Mouse (Mus musculus) myocyte (in vitro differentiated cells): ENCODE measurements around the gene Gm5346.
"Not testable (repeated sequence)": the region's sequence is repeated elsewhere in the genome, so short reads cannot be mapped to it uniquely, and the experiment has no call there.

ENCODE experiments used
- CEBPB ChIP-seq: IDR thresholded peaks from 2 replicates; pipeline ENCODE4 v1.6.1; 2011; ENCODE audit warnings: mild to moderate bottlenecking, moderate library complexity; ENCODE audit not compliant: poor library complexity, insufficient read depth, severe bottlenecking
- E2F4 ChIP-seq: IDR thresholded peaks from one replicate; pipeline ENCODE4 v1.6.1; 2011; ENCODE audit warnings: mild to moderate bottlenecking, control low read depth, moderate library complexity; ENCODE audit not compliant: insufficient read depth
- MAX ChIP-seq: IDR thresholded peaks from one replicate; pipeline ENCODE4 v1.6.1; 2011; ENCODE audit warnings: low read depth, mild to moderate bottlenecking, control low read depth
- MYOD1 ChIP-seq, 3 experiments: IDR thresholded peaks; one replicate each; pipeline ENCODE4 v1.6.1; 2011; ENCODE audit warnings: control low read depth in 2 of 3, low read depth in 2 of 3, mild to moderate bottlenecking in 2 of 3, moderate library complexity in 1 of 3; ENCODE audit not compliant: insufficient read length in 2 of 3, control insufficient read depth in 1 of 3
- MYOG ChIP-seq, 3 experiments: IDR thresholded peaks; one replicate each; pipeline ENCODE4 v1.6.1; 2011; ENCODE audit warnings: control low read depth in 2 of 3, low read depth in 2 of 3, mild to moderate bottlenecking in 2 of 3; ENCODE audit not compliant: insufficient read length in 2 of 3, control insufficient read depth in 1 of 3, insufficient read depth in 1 of 3
- POLR2A ChIP-seq: IDR thresholded peaks from one replicate; pipeline ENCODE4 v1.6.1; 2011; ENCODE audit warnings: low read depth, mild to moderate bottlenecking, control low read depth, moderate library complexity; ENCODE audit not compliant: insufficient read length
- POLR2AphosphoS2 ChIP-seq: IDR thresholded peaks from one replicate; pipeline ENCODE4 v1.6.1; 2011; ENCODE audit warnings: low read depth, control low read depth; ENCODE audit not compliant: insufficient read length
- REST ChIP-seq: IDR thresholded peaks from one replicate; pipeline ENCODE4 v1.6.1; 2011; ENCODE audit warnings: mild to moderate bottlenecking, control low read depth, moderate library complexity; ENCODE audit not compliant: insufficient read depth, insufficient read length
- TCF12 ChIP-seq: IDR thresholded peaks from one replicate; pipeline ENCODE4 v1.6.1; 2011; ENCODE audit warnings: mild to moderate bottlenecking, control low read depth; ENCODE audit not compliant: poor library complexity, insufficient read depth, severe bottlenecking
- TCF3 ChIP-seq: IDR thresholded peaks from one replicate; pipeline ENCODE4 v1.6.1; 2011; ENCODE audit warnings: low read depth, control low read depth; ENCODE audit not compliant: insufficient read length
- USF1 ChIP-seq: IDR thresholded peaks from one replicate; pipeline ENCODE4 v1.6.1; 2011; ENCODE audit warnings: low read depth, mild to moderate bottlenecking, control low read depth, moderate library complexity

- not testable (repeated sequence) for TF ChIP-seq POLR2A; E2F4; REST; POLR2AphosphoS2; TCF12; MAX; MYOD1 (IDR thresholded peaks at IDR 0.05; ENCODE audit: control insufficient read depth in 1 of 3, insufficient read length in 2 of 3, low read depth in 2 of 3); TCF3; MYOG (IDR thresholded peaks at IDR 0.05; ENCODE audit: control insufficient read depth in 1 of 3, insufficient read depth in 1 of 3, insufficient read length in 2 of 3, low read depth in 2 of 3); CEBPB; USF1
These were observed 50.5 kb downstream of the Gm5346 start, which contains the start of gene Adam26a for GRCm38 (mm10) chr8:43576607-43577006.
